Mouse (Mus musculus): Measurements from ENCODE around the gene Frmd4b.

The Frmd4b gene

DNA sequence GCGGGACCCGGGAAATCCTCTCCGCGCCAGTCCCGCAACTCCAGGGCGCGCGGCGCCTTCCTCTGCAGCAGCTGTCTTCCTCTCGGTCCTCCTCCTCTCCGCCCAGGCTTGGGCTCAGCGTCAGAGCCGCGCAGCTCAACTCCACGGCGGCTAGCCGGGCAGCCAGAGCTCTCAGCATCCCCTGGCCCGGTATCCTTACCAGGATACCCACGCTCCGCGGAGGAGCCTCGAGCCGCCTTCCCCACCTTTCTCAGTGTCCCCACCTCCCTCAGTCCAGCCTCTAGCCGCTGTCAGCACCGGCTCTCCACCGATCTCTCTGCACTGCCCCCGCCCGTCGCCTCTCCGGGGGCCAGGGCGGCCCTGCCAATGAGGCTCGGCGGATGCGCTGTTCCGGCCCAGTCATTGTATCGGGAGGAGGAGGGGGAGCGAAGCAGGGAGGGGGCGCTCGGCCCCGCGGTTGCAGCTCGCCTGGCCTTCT lies at the start of gene Frmd4b:
Frmd4b (minus strand) TSS at position 276 of the 478 bp plus-strand sequence.
- DNase-seq (ENCODE audit: low read depth): no peak

GRCm38 (mm10) chr6:97666417-97666816 lies 49.1 kb upstream of the Frmd4b start:
- no peak for DNase-seq (ENCODE audit: low read depth)

DNA sequence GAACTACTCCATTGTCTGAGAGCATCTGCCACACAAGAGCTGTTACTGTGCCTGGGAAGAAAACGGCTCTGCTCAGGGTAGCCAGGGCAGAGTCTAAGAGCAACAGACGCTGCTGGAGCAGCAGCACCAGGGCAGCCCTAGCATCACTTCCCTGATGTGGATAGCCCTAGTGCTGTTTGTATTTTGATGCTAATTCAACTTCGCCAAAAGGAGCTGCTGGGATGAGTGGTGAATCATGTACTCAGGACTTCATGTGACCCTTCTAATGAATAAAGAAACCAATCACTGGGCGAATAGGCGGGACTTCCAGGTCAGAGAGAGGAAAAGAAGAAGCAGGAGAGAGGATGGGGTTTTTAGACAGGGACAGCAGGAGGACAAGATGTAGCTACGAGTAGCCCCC lies 41.6 kb upstream of the Frmd4b start:
- no peak for DNase-seq (ENCODE audit: low read depth)

DNA sequence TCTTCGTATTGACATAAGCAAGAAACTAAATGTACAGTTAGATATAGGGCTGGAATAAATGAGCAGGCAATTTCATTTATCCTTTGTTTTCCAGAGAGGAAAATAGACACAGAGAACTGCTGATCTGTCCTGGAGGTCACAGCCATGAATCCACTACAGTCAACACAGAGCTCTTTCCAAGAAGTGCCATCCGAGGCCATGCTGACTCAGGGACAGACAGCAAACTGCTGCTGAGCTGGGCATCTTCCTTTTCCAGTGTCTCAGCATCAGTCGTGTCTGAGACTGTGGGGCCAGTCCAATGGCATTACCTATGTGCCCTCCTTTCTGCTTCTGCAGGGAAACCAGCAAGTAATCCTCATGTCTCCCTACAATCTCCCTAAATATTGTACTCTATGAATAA lies 38.6 kb upstream of the Frmd4b start:
- no peak for DNase-seq (ENCODE audit: low read depth)

DNA sequence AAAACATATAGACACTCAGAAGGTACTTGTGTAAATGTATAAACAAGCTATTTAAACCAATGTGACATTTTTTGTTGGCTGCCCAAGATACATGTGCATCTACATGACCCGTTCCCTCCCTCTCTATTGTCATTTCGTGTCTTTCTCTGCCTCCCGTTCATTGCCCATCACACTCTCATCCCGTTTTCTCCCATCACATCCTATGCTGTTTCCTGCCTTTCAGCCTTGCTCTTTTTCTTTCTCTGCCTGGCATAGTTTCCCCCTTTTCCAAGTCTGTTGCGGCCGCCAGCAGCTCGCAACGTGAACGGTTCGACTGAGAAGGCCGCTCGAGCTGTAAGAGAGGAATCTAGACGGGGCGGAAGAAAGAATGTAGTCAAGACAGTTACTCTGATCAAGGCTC lies 30.2 kb upstream of the Frmd4b start:
- DNase-seq (ENCODE audit: low read depth): no peak

- no peak for DNase-seq (ENCODE audit: low read depth)
Observed at GRCm38 (mm10) chr6:97623330-97623729, 6.0 kb upstream of the Frmd4b start.

- no peak for DNase-seq (ENCODE audit: low read depth)
Observed at GRCm38 (mm10) chr6:97622236-97622635, 4.9 kb upstream of the Frmd4b start.

- no peak for DNase-seq (ENCODE audit: low read depth)
Observed at GRCm38 (mm10) chr6:97617774-97618173, 433 bp upstream of the Frmd4b start.

DNA sequence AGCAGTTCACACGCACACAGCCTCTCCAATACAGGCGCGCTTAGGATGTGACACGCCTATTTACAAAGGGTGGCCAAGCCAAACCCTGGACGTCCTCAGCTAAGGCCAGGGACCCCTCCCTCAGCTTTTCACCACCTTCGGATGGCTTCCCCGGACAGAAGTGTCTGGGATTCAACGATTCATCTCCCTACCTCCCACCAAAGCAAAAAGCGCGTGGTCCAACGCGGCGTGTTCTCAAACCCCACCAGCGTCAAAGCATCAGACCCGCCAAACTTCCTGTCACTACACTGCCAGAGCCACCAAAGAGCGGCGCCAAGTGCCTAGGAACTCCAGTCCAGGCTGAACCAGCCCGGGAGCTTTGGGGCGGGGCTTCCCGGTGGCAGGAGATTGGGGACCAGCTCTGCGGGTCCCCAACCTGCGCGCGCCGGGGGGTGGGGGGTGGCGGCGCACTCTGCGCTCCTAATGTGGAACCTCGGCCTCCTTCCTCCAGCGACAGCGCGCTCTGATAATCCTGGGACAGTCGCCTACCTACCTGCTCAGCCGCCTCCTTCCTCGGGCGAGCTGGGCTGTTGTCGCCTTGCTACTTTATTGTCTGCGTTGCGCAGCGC lies 579 bp downstream of the Frmd4b start:
- no peak for DNase-seq (ENCODE audit: low read depth)

GRCm38 (mm10) chr6:97615901-97616461 lies 1.4 kb downstream of the Frmd4b start:
- no peak for DNase-seq (ENCODE audit: low read depth)

DNA sequence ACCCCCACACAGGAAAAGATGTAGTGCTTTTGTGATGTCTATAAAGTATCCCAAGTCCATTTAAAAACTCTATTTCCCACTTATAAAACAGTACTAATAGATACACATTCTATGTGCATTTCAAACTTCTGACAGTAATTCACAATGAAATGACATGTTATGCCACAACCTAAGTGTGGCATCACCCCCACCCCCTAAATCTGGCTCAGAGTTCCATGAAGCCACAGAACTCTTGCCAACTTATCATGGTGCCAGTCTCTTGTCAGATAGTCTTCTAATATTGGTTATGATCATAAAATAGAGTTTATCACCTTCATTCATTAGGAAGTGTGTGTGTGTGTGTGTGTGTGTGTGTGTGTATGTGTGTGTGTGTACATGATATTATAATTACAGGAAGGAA lies 3.2 kb downstream of the Frmd4b start:
- DNase-seq (ENCODE audit: low read depth): no peak

GRCm38 (mm10) chr6:97612861-97613260 lies 4.5 kb downstream of the Frmd4b start:
- no peak for DNase-seq (ENCODE audit: low read depth)

DNA sequence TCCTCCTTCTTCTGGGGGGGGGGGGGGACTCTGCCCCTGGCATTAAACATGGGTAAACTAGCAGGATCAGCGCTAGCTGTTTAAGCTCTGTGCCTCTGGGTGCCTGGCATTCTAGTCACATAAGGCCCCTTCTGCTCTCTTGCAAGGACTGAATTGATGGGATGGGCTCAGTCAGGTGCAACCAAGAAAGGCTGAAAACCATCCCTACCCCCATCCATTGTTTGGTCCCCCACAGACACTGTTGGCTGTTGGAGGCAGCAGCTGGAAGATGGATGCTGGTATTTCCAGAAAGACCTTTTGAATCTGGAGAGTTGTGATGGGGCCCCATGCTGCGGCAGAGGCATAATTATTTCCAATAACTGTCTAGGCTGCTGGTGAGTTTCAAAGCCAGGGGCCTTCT lies 7.3 kb downstream of the Frmd4b start:
- no peak for DNase-seq (ENCODE audit: low read depth)

- no peak for DNase-seq (ENCODE audit: low read depth)
Observed at GRCm38 (mm10) chr6:97607646-97608045, 9.7 kb downstream of the Frmd4b start.

DNA sequence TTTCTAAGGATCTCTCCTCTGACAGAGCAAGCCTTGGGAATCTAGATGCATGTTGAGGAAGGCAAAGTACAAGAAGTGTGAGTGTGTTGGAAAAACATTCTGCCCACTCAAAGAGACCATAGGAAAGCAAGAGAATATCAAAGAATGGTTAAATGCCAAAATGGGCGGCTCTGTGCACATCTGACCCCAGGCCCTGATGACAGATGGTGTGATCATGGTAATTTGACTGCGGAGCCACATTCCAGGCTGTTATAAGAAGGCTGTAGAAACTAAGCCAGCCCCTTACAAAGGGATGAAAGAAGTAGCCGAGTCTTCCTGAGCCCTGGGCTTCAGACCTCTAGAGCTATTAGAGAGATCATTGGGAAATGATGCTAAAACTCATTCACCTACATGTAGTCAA lies 22.1 kb downstream of the Frmd4b start:
- DNase-seq (ENCODE audit: low read depth): no peak

GRCm38 (mm10) chr6:97594589-97594988 lies 22.8 kb downstream of the Frmd4b start:
- no peak for DNase-seq (ENCODE audit: low read depth)

GRCm38 (mm10) chr6:97590230-97590629 lies 27.1 kb downstream of the Frmd4b start:
- no peak for DNase-seq (ENCODE audit: low read depth)

GRCm38 (mm10) chr6:97589581-97589980 lies 27.8 kb downstream of the Frmd4b start:
- no peak for DNase-seq (ENCODE audit: low read depth)

GRCm38 (mm10) chr6:97589031-97589430 lies 28.3 kb downstream of the Frmd4b start:
- no peak for DNase-seq (ENCODE audit: low read depth)

DNA sequence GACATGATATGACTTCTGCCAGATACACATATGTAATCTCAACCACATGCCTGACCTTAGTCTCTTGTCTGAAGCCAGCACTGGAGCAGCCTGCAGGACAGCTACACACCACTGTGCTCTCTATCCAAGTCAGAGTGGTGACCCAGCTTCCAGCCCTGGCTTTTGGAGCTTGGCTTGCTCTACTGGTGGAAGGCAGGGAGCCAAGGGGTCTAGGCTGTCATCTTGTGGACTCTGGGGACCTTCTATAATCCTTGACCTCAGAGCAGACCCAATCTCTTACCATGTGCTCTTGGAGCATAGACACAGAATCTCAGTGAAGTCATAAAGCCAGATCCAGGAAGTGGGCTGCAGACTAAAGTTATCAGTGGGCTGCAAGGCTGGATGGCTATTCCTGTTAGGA lies 30.7 kb downstream of the Frmd4b start:
- no peak for DNase-seq (ENCODE audit: low read depth)

- DNase-seq (ENCODE audit: low read depth): no peak
Observed at GRCm38 (mm10) chr6:97586024-97586423, 31.3 kb downstream of the Frmd4b start.

- DNase-seq (ENCODE audit: low read depth): no peak
Observed at GRCm38 (mm10) chr6:97582748-97583147, 34.6 kb downstream of the Frmd4b start.

DNA sequence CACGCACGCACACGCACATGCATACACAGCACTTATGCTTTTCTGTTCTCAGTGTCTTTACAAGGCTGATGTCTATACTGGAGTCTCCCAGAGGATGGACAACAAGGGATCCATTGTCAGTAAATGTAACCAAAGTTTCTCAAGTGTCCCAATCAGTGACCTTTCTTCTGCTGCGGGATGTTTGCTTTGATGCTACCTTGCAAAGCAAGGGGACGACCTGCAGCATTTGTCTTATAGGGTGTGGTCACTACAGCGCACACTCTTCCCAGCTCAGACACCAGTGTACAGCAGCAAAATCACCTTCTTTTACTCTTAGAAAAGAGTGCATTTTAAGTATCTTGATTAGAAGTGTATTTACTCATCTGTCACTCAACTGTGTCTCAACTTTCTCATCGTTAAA lies 35.4 kb downstream of the Frmd4b start:
- no peak for DNase-seq (ENCODE audit: low read depth)

DNA sequence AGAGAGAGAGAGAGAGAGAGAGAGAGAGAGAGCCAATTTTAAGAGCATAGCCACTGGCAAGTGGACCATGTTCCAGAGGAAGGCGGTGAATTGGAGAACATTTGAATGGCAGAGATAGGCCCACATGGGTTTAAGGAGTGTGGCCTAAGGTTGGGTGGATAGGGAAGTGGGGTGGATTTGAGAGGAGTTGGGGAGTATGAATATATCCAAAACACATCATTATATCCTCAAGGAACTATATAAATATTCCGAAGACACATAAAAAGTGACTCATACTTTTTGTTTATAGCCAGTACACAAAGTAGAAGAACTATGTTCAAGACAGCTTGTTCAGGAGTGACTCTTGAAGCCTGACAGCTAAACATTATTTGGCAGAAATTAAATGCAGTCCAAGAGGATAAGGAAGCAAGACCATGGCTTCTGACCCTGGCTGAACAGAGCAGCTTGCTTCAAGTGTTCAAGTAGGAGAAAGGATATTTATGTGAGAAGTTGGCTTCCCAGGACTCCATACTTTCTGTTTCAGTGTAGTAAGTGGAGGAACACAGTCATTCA lies 36.8 kb downstream of the Frmd4b start:
- no peak for DNase-seq (ENCODE audit: low read depth)
